Mouse (Mus musculus) embryonic fibroblast, embryonic 13.5 days (primary cell): ENCODE data around the gene Tnip3. TPM values are rescaled to one million over a fixed set of nuclear protein-coding genes. Genes with fewer than 3 reads are reported as not detected.

ENCODE experiments used
- H3K27ac ChIP-seq: 2 replicates; pipeline ENCODE4 v1.5.1; 2012; ENCODE audit warnings: low read length, control low read depth, inconsistent platforms; ENCODE audit not compliant: insufficient read depth
- H3K4me1 ChIP-seq: 2 replicates; pipeline ENCODE4 v1.6.1; 2011; ENCODE audit warnings: low read length; ENCODE audit not compliant: control insufficient read depth, insufficient read depth
- H3K4me3 ChIP-seq: 2 replicates; pipeline ENCODE4 v1.5.1; 2011; ENCODE audit warnings: mild to moderate bottlenecking, control low read depth, low read length; ENCODE audit not compliant: insufficient read depth
- CTCF ChIP-seq: IDR thresholded peaks from 2 replicates; pipeline ENCODE4 v1.5.1; 2011; ENCODE audit warnings: mild to moderate bottlenecking, control low read depth, low read length, moderate library complexity, borderline replicate concordance; ENCODE audit not compliant: insufficient read depth
- POLR2A ChIP-seq: IDR thresholded peaks from 2 replicates; pipeline ENCODE4 v1.6.1; 2011; ENCODE audit warnings: low read depth, mild to moderate bottlenecking, control low read depth, low read length, moderate library complexity
- polyA plus RNA-seq: library from polyadenylated mRNA; stranded (reverse); fragments of >200 nt; gene quantifications from 2 replicates; pipeline ENCODE4 v1.2.4, GENCODE M21; 2011; ENCODE audit warnings: low read depth; ENCODE audit not compliant: missing spikeins, insufficient read length

Tnip3 gene
- polyA plus RNA-seq = 0.54 and 0.83 TPM in 2 replicates

DNA sequence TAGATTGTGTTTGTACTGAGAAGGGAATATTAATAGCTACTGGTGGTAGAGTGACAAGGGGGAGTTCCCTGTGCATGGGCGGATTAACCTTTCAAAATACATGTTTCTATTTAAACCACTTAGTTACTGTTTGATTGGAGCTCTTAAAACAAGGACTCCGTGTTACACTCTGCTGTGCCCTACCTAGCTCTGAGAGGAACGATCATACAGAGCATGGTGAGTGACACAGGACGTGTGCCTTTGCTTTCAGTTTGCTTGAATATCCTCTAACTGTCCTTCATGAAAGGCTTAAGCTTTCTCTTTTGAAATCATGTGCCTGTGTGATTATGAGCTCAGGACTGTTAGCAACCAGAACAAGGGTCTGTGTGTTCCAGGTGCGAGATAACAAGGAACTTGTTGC lies at the start of gene Tnip3:
Tnip3 (plus strand) TSS at position 122 of the 400 bp plus-strand sequence.
- TF ChIP-seq POLR2A (no peak), CTCF (no peak)
- Histone ChIP-seq H3K27ac (no peak within 1 kb of the TSS), H3K4me1 (no peaks in the 10 kb centered on the region), H3K4me3 (no peak within 1 kb of the TSS)

GRCm38 (mm10) chr6:65498786-65499185 lies 26.3 kb upstream of the Tnip3 start:
- no peak overlapping the region for H3K4me3 ChIP-seq
- H3K27ac ChIP-seq = no peak overlapping the region
- TF ChIP-seq CTCF = no peak
- TF ChIP-seq POLR2A = no peak
- no peaks in the 10 kb centered on the region for H3K4me1 ChIP-seq

DNA sequence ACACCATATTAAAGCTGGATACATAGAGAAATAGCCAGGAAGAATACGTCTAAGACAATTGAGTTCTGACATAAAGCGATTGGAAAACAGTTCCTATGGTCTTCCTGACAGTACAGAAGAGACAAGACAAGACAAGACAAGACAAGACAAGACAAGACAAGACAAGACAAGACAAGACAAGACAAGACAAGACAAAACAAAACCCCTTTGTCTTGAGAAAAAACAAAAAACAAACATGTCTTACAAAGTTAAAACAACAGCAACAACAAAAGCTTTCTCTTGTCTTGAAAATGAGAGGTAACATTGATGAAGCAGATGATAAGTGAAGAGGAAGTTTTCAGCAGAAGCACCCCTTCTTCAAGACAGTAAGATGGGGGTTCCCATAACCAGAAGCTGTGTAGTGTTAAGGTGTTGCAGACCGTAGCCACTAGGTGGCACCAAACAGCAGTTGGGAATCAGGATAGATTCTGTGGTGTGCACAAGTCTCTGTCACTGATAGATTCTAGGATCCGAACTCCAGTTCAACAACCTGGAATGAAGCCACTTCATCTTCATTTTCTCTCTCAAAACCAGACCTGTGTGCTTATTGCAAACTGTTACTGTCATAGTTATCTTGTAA lies 15.0 kb upstream of the Tnip3 start:
- no peak overlapping the region for H3K4me3 ChIP-seq
- TF ChIP-seq CTCF (peak; percentile 80), POLR2A (no peak)
- no peaks in the 10 kb centered on the region for H3K4me1 ChIP-seq
- no peak overlapping the region for H3K27ac ChIP-seq

- Histone ChIP-seq H3K27ac (no peak overlapping the region), H3K4me1 (no peaks in the 10 kb centered on the region), H3K4me3 (no peak overlapping the region)
- TF ChIP-seq CTCF = no peak
- TF ChIP-seq POLR2A = no peak
Measured at GRCm38 (mm10) chr6:65513813-65514212, 11.3 kb upstream of the Tnip3 start.

- H3K4me1 ChIP-seq = no peaks in the 10 kb centered on the region
- TF ChIP-seq CTCF = no peak
Measured at GRCm38 (mm10) chr6:65516759-65517158, 8.4 kb upstream of the Tnip3 start.

DNA sequence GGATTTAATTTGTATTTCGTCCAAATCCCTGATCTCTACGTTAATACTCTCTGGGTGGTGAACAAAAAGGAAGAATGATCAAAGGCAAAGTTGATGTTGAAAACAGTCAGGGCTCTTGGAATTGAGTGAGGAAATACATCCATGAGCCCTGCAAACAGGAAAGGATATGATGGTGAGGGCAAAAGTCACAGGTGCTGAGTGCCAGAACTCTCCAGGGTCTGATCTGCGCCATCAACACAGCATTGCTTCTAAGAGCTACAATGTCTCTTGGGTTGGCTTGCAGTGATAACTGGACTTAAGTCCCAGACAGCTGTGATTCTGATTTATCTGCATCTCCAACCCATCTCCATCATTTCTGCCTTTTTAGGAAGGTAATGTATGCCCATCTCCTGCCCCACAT lies 4.3 kb upstream of the Tnip3 start:
- Histone ChIP-seq H3K4me3 (no peak overlapping the region), H3K27ac (no peak overlapping the region), H3K4me1 (no peaks in the 10 kb centered on the region)
- no peak for TF ChIP-seq POLR2A
- TF ChIP-seq CTCF = no peak

More at GRCm38 (mm10) chr6:65516759-65517158, 8.4 kb upstream of the Tnip3 start:
- no peak overlapping the region for H3K4me3 ChIP-seq
- H3K27ac ChIP-seq = no peak overlapping the region

DNA sequence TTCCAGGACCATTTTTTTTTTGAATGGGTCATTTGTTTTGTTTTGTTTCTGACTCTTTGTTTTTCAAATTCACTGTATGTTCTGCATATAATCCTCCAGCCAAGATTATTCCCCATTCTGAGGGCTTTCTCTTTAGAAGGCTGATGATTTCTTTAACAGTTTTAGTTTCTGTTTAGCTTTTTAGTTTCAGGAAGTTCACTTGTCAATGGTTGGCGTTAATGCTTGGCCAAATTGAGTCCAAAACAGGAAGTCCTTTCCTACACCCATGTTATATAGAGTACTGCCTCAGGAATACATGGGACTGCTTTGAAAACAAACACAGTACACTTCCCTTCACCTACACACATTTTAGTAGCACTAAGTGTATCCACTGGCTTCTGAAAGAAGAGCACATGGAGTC lies 2.8 kb downstream of the Tnip3 start:
- Histone ChIP-seq H3K4me1 (no peaks in the 10 kb centered on the region), H3K4me3 (no peak overlapping the region), H3K27ac (no peak overlapping the region)
- TF ChIP-seq POLR2A (no peak), CTCF (no peak)

DNA sequence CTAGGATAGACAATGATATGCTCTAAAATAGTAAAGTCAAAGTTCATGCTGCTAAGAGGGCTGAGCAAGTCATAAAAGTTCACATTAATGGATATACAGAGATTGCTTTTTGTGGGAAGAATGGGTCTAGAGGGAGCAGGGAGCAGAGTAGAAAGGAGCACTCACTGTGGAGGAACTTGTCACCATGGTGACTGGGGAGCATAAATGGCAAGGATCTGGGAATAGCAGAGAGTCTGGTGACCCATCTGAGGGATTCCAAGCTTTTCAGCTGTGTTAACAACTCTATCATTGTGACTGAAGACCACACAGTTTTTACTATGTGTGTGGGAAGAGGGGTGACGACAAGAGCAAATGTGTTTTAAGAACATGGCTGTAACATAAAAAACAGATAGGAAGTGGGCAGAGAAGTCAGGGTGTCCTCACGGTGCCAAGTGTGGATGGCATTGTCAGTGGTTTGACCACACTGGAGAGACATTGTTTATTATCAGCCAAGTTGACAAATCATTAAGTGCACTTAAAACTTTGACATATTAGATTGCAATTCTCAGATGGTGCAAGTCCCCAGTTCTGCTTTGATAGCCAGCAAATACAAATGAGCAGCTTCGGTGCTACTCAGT lies 6.2 kb downstream of the Tnip3 start:
- TF ChIP-seq CTCF (no peak), POLR2A (no peak)
- Histone ChIP-seq H3K27ac (no peak overlapping the region), H3K4me1 (no peaks in the 10 kb centered on the region), H3K4me3 (no peak overlapping the region)

DNA sequence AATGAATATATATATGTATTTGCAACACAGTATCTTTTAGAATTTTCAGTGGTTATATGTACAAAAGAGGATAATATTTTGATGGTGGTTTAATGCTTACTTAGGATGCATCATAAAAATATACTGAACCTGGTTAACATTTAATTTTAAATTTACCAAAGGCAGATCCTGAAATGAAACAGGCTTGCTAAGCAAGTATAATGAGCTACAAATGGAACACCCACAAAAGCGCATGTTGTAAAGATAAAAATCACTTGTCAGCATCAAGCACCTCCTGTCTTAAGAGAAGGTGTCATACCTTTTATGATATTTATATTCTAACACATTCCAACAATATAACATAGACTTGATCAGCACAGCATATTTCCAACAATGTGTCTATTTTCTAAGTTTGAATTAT lies 8.6 kb downstream of the Tnip3 start:
- H3K27ac ChIP-seq = no peak overlapping the region
- TF ChIP-seq CTCF (no peak), POLR2A (no peak)
- H3K4me1 ChIP-seq = no peaks in the 10 kb centered on the region; the same call in none of the 2 replicates
- H3K4me3 ChIP-seq = no peak overlapping the region

GRCm38 (mm10) chr6:65537327-65537884 lies 12.3 kb downstream of the Tnip3 start:
- Histone ChIP-seq H3K4me3 (no peak overlapping the region), H3K27ac (no peak overlapping the region), H3K4me1 (peaks cover 3% of the 10 kb centered on the region)
- no peak for TF ChIP-seq CTCF
